ENCODE assay signal across 8 mouse cellular contexts in the genomic region with DNA sequence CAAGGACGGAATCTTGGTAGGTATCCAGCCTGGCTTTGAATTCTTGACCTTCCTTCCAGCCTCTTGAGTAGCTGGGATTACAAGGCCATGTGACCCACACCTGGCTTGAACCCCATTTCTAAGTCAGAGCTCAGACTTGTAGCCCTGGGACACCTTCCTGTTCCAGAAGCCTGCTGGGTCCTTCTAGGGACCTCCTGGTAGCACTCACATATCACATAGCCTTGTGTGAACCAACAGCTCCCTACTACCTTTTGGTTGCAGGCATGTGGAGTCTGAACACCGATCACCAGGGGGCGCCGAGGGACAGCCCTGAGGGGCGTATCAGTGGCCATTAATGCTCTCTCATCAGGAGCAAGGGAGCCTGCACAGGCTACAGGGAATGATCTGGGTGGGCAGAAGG. TPM values are rescaled to one million over a fixed set of nuclear protein-coding genes. Genes with fewer than 3 reads are reported as not detected.
A peak's percentile ranks its signal among the peaks of the same experiment; 100 is the strongest.
DNase-seq lines count a peak whose midpoint lies in the region; ATAC-seq and TF ChIP-seq lines count a peak whose summit lies in the region.

No protein-coding gene starts in this region.

- H3K4me1 ChIP-seq in kidney, postnatal 0 days (replicated peaks; ENCODE audit: insufficient read depth, low read length): no peaks in the 10 kb centered on the region
- H3K4me1 ChIP-seq in lung, embryonic 14.5 days (ENCODE audit: insufficient read depth): peaks cover 6% of the 10 kb centered on the region; the same call in 1 of the 2 replicates
- 0 out of 2 replicates have a peak, but pooled peaks cover 2% of the 10 kb centered on the region for H3K4me1 ChIP-seq in small intestine, adult 2 months (ENCODE audit: control insufficient read depth, insufficient read depth, insufficient read length, low read length)

- ATAC-seq in kidney, postnatal 0 days (replicated peaks; ENCODE audit: low FRiP score, low read depth): no peak; the same call in 1 of the 2 replicates
- peak; percentile 19; the same call in 1 of the 2 replicates for ATAC-seq in lung, embryonic 14.5 days (ENCODE audit: insufficient read depth)
- no peak for ATAC-seq in monocyte, adult 5-6 weeks (replicated peaks; ENCODE audit: insufficient number of reproducible peaks, low FRiP score, low TSS enrichment, poor library complexity, severe bottlenecking)

- no peaks in the 10 kb centered on the region for H3K36me3 ChIP-seq in kidney, postnatal 0 days (ENCODE audit: insufficient read depth, low read length)
- no peaks in the 10 kb centered on the region for H3K36me3 ChIP-seq in lung, embryonic 14.5 days (ENCODE audit: insufficient read depth)
- H3K36me3 ChIP-seq in small intestine, adult 2 months (ENCODE audit: control insufficient read depth, insufficient read depth, low read length): peaks cover 10% of the 10 kb centered on the region

- H3K4me3 ChIP-seq in kidney, postnatal 0 days (replicated peaks; ENCODE audit: low read depth, low read length): no peak overlapping the region
- H3K4me3 ChIP-seq in lung, embryonic 14.5 days (ENCODE audit: low read depth, low read length): no peak overlapping the region
- no peak overlapping the region for H3K4me3 ChIP-seq in small intestine, adult 2 months (ENCODE audit: low read depth, low read length)

- no peaks in the 10 kb centered on the region for H3K27me3 ChIP-seq in kidney, postnatal 0 days (ENCODE audit: insufficient read depth, low read length)
- no peaks in the 10 kb centered on the region for H3K27me3 ChIP-seq in lung, embryonic 14.5 days (ENCODE audit: insufficient read depth, low read length)
- no peaks in the 10 kb centered on the region for H3K27me3 ChIP-seq in small intestine, adult 2 months (ENCODE audit: control insufficient read depth, insufficient read depth, low read length)

- 30% methylated on average over 5 of the region's 5 CpGs for WGBS in kidney, postnatal 0 days
- WGBS in lung, embryonic 14.5 days: 19% methylated on average over 5 of the region's 5 CpGs
- 29% methylated on average over 5 of the region's 5 CpGs for WGBS in small intestine, adult 2 months

- no peak overlapping the region for H3K4me2 ChIP-seq in kidney, postnatal 0 days (ENCODE audit: low read length)
- no peak overlapping the region for H3K4me2 ChIP-seq in lung, embryonic 14.5 days

- peak; percentile 22 to 60 for DNase-seq in spleen, adult 18-20 months
- no peak for DNase-seq in spleen, adult 12 weeks (ENCODE audit: low spot score)
- DNase-seq in cerebellum, adult 8-10 months: peak; percentile 74
- DNase-seq in gastrocnemius, postnatal 4 days (ENCODE audit: low spot score in 2 of 2): peak; percentile 72 to 82
- peak; percentile 80 for DNase-seq in kidney, postnatal 0 days (ENCODE audit: low spot score)
- peak; percentile 83 for DNase-seq in lung, embryonic 14.5 days

- H3K27ac ChIP-seq in kidney, postnatal 0 days: peak overlapping the region; percentile 20; the same call in 1 of the 2 replicates
- H3K27ac ChIP-seq in lung, embryonic 14.5 days (ENCODE audit: low read depth): peak overlapping the region; percentile 38; the same call in 1 of the 2 replicates
- no peak overlapping the region for H3K27ac ChIP-seq in small intestine, adult 2 months (ENCODE audit: insufficient read depth, low read depth, low read length)

- peak; percentile 81 for TF ChIP-seq CTCF in kidney, postnatal 0 days (IDR thresholded peaks at IDR 0.05; ENCODE audit: low read depth)
- peak; percentile 79 for TF ChIP-seq CTCF in lung, embryonic 14.5 days (IDR thresholded peaks at IDR 0.05; ENCODE audit: low read depth)
- peak; percentile 68; the same call in 1 of the 2 replicates for TF ChIP-seq CTCF in small intestine, adult 2 months (IDR thresholded peaks at IDR 0.05; ENCODE audit: extremely low read depth, insufficient read length, insufficient replicate concordance, low read depth, low read length)

- no peaks in the 10 kb centered on the region for H3K9me3 ChIP-seq in kidney, postnatal 0 days (replicated peaks; ENCODE audit: low read length)
- no peaks in the 10 kb centered on the region for H3K9me3 ChIP-seq in lung, embryonic 14.5 days (ENCODE audit: low read depth, low read length)

- no peak for TF ChIP-seq POLR2A in small intestine, adult 2 months (IDR thresholded peaks at IDR 0.05; ENCODE audit: low read depth, low read length)

- no peak overlapping the region for H3K9ac ChIP-seq in kidney, postnatal 0 days (ENCODE audit: low read depth, low read length)
- no peak overlapping the region for H3K9ac ChIP-seq in lung, embryonic 14.5 days

RNA-seq across cellular contexts. Expression of gene Faap20, which starts 18.8 kb away (rescaled TPM):
- 10 to 100 TPM; 41.0 to 44.3 TPM for total RNA-seq in gastrocnemius, postnatal 4 days (2021)
- polyA plus RNA-seq in kidney, postnatal 0 days (2015; fragmentation: Nextera tagmentation; extraction: Ambion mirVana): 77.2 and 80.0 TPM in 2 replicates
- polyA plus RNA-seq in lung, embryonic 14.5 days (2014; fragmentation: Nextera tagmentation; extraction: Ambion mirVana): 81.2 and 83.9 TPM in 2 replicates
- polyA plus RNA-seq in small intestine, adult 2 months (2012; rRNA removed): 22.5 and 52.0 TPM in 2 replicates
- total RNA-seq in monocyte, adult 5-6 weeks (2017): 15.4 to 17.5 TPM (median 17.0 TPM) in 3 replicates

RNA-seq across cellular contexts. Expression of gene Ski, which starts 46.0 kb away (rescaled TPM):
- 100 to 1,000 TPM; 133 to 138 TPM for total RNA-seq in gastrocnemius, postnatal 4 days (2021)
- 15.5 TPM in 2 replicates for polyA plus RNA-seq in kidney, postnatal 0 days (2015; fragmentation: Nextera tagmentation; extraction: Ambion mirVana)
- 23.7 and 25.8 TPM in 2 replicates for polyA plus RNA-seq in lung, embryonic 14.5 days (2014; fragmentation: Nextera tagmentation; extraction: Ambion mirVana)
- polyA plus RNA-seq in small intestine, adult 2 months (2012; rRNA removed): 27.8 and 48.0 TPM in 2 replicates
- total RNA-seq in monocyte, adult 5-6 weeks (2017): 13.5 to 26.2 TPM (median 17.7 TPM) in 3 replicates
